Comparison of ENCODE assay signal across 21 mouse cellular contexts in the genomic region with DNA sequence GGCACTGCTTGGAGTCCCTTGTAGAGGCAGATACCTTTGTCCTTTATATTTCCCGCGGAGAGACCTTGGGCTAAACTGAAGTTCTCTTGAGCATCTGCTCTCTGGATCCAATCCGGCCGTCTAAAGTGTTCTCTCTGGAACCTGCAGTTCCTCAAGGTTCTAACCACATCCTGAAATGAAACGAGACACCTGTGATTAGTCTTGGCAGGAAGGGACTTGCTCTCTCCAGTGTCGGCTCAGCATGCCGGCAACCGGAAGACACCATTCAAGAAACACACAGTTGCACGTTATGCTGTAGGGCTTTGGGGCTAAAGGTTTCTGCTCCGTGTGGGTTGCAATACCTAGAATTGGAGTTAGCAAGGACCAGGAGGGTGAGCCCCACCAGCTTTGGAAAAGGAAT. TPM values are rescaled to one million over a fixed set of nuclear protein-coding genes. Genes with fewer than 3 reads are reported as not detected.
DNase-seq lines count a peak whose midpoint lies in the region; ATAC-seq and TF ChIP-seq lines count a peak whose summit lies in the region.
"Had no signal": no experiment of that assay in that cellular context is flagged by ENCODE, and none has a peak within 500 bp of the region (broad histone marks: within the 10 kb centered on the region; RNA-seq: fewer than 3 reads in every experiment).

No protein-coding gene starts in this region.

- H3K4me3 ChIP-seq in testis, adult 2 months (ENCODE audit: control insufficient read depth, low read depth, low read length) = peak overlapping the region; percentile 79
- H3K4me3 ChIP-seq: erythroblast, embryonic 14.5 days; forebrain, embryonic 15.5 days; gastrocnemius, adult 2 months; heart, embryonic 12.5 days; midbrain, embryonic 10.5 days; neural tube, embryonic 12.5 days had no signal

- no peak for ATAC-seq in frontal cortex, adult (ENCODE audit: low TSS enrichment)
- ATAC-seq: forebrain, embryonic 15.5 days; hindbrain, embryonic 16.5 days; liver, postnatal 0 days had no signal

- H3K4me1 ChIP-seq in testis, adult 2 months (ENCODE audit: control insufficient read depth, insufficient read depth, low read length) = peaks cover 8% of the 10 kb centered on the region
- H3K4me1 ChIP-seq: forebrain, embryonic 15.5 days; heart, embryonic 12.5 days; neural tube, embryonic 12.5 days had no signal

- H3K27me3 ChIP-seq in testis, adult 2 months (ENCODE audit: control insufficient read depth, insufficient read depth, low read length) = no peaks in the 10 kb centered on the region
- H3K27me3 ChIP-seq: forebrain, embryonic 15.5 days; neural tube, embryonic 12.5 days had no signal

- TF ChIP-seq CTCF in testis, adult 2 months (IDR thresholded peaks at IDR 0.05; ENCODE audit: control insufficient read depth, insufficient read depth, insufficient replicate concordance, low read depth, low read length) = no peak

- DNase-seq in testis, postnatal 10 days (ENCODE audit: low spot score) = no peak
- DNase-seq in R1 (ENCODE audit: low read depth, low spot score) = peak; percentile 72
- peak; percentile 52 to 77 for DNase-seq in thymus, adult 18-20 months
- no peak for DNase-seq in B cell, adult 2 months
- DNase-seq in right cerebral cortex, adult 2 months (ENCODE audit: low spot score in 2 of 2) = no peak
- DNase-seq: cerebellum, adult 11 months; cerebellum, postnatal 36 days; gastrocnemius, adult 2 months; kidney, adult 18-20 months; kidney, postnatal 4 days; liver; liver, postnatal 0 days; lung, postnatal 36 days had no signal

- H3K27ac ChIP-seq in testis, adult 2 months (ENCODE audit: control insufficient read depth, insufficient read depth, low read depth, low read length) = no peak overlapping the region
- H3K27ac ChIP-seq: forebrain, embryonic 15.5 days; gastrocnemius, adult 2 months; midbrain, embryonic 10.5 days; neural tube, embryonic 12.5 days had no signal

- TF ChIP-seq POLR2A in testis, adult 2 months (IDR thresholded peaks at IDR 0.05; ENCODE audit: control insufficient read depth, low read depth, low read length) = no peak

- H3K36me3 ChIP-seq in testis, adult 2 months (ENCODE audit: control insufficient read depth, insufficient read depth, low read length) = no peaks in the 10 kb centered on the region
- H3K36me3 ChIP-seq: forebrain, embryonic 15.5 days; heart, embryonic 12.5 days; midbrain, embryonic 10.5 days; neural tube, embryonic 12.5 days had no signal

RNA-seq across cellular contexts. Expression of a gene that starts 9.1 kb away (rescaled TPM):
- 0.67 and 0.78 TPM in 2 replicates for polyA plus RNA-seq in testis, adult 2 months (2012; rRNA removed)

RNA-seq across cellular contexts. Expression of a gene that starts 32.3 kb away (rescaled TPM):
- polyA plus RNA-seq in testis, adult 2 months (2012; rRNA removed) = 1.3 and 1.6 TPM in 2 replicates

RNA-seq across cellular contexts. Expression of a gene that starts 41.5 kb away (rescaled TPM):
- polyA plus RNA-seq in testis, adult 2 months (2012; rRNA removed) = 18.2 and 18.3 TPM in 2 replicates

RNA-seq across cellular contexts. Expression of a gene that starts 50.7 kb away (rescaled TPM):
- 19.3 and 19.7 TPM in 2 replicates for polyA plus RNA-seq in testis, adult 2 months (2012; rRNA removed)

Comparison
In these comparisons a context has a peak if more than half of its experiments do, and no peak if none do; other contexts are left out.
1. DNase-seq: peak in R1 (single experiment) and thymus, adult 18-20 months (2 of 2); none in testis, postnatal 10 days (single experiment), B cell, adult 2 months (0 of 2) and right cerebral cortex, adult 2 months (0 of 2).